Mouse (Mus musculus) myocyte (in vitro differentiated cells): Measurements from ENCODE around the gene Lekr1.

Experiments
- E2F4 ChIP-seq: IDR thresholded peaks from one replicate; pipeline ENCODE4 v1.6.1; 2011; ENCODE audit warnings: mild to moderate bottlenecking, control low read depth, moderate library complexity; ENCODE audit not compliant: insufficient read depth
- POLR2A ChIP-seq: IDR thresholded peaks from one replicate; pipeline ENCODE4 v1.6.1; 2011; ENCODE audit warnings: low read depth, mild to moderate bottlenecking, control low read depth, moderate library complexity; ENCODE audit not compliant: insufficient read length
- TCF12 ChIP-seq: IDR thresholded peaks from one replicate; pipeline ENCODE4 v1.6.1; 2011; ENCODE audit warnings: mild to moderate bottlenecking, control low read depth; ENCODE audit not compliant: poor library complexity, insufficient read depth, severe bottlenecking
- USF1 ChIP-seq: IDR thresholded peaks from one replicate; pipeline ENCODE4 v1.6.1; 2011; ENCODE audit warnings: low read depth, mild to moderate bottlenecking, control low read depth, moderate library complexity

- no peak for TF ChIP-seq POLR2A
- TF ChIP-seq TCF12 = no peak
- TF ChIP-seq E2F4 = no peak
- TF ChIP-seq USF1 = no peak
Observed at GRCm38 (mm10) chr3:65659620-65659932, 6.5 kb upstream of the Lekr1 start.
